Mouse (Mus musculus) bone marrow macrophage, adult 2 months (primary cell): ENCODE results near the gene Etv5. TPM values are rescaled to one million over a fixed set of nuclear protein-coding genes. Genes with fewer than 3 reads are reported as not detected.
"Not testable (repeated sequence)": the region's sequence is repeated elsewhere in the genome, so short reads cannot be mapped to it uniquely, and the experiment has no call there.

ENCODE experiments used
- H3K27ac ChIP-seq: 2 replicates; pipeline ENCODE4 v1.5.1; 2012; ENCODE audit warnings: low read depth, low read length; ENCODE audit not compliant: insufficient read depth
- H3K4me1 ChIP-seq: 2 replicates; pipeline ENCODE4 v1.6.1; 2012; ENCODE audit warnings: low read length; ENCODE audit not compliant: control insufficient read depth, insufficient read depth
- H3K4me3 ChIP-seq: 2 replicates; pipeline ENCODE4 v1.5.1; 2012; ENCODE audit warnings: mild to moderate bottlenecking, low read length, moderate library complexity; ENCODE audit not compliant: insufficient read depth
- CTCF ChIP-seq: IDR thresholded peaks from 2 replicates; pipeline ENCODE4 v1.5.1; 2012; ENCODE audit warnings: low read depth, mild to moderate bottlenecking, low read length, moderate library complexity
- POLR2A ChIP-seq: IDR thresholded peaks from 2 replicates; pipeline ENCODE4 v1.6.1; 2012; ENCODE audit warnings: mild to moderate bottlenecking, low read depth, low read length, borderline replicate concordance
- polyA plus RNA-seq: library from polyadenylated mRNA; stranded (reverse); fragments of >200 nt; gene quantifications from 2 replicates; pipeline ENCODE4 v1.2.4, GENCODE M21; 2012; ENCODE audit not compliant: missing spikeins, insufficient read depth, insufficient read length

The Etv5 gene
- polyA plus RNA-seq, 1 experiment: 19.3 TPM

GRCm38 (mm10) chr16:22379986-22380385 lies 59.5 kb downstream of the Etv5 start:
- Histone ChIP-seq H3K4me1 (0 out of 2 replicates have a peak, but pooled peaks cover 3% of the 10 kb centered on the region), H3K27ac (no peak overlapping the region), H3K4me3 (no peak overlapping the region)
- no peak for TF ChIP-seq POLR2A

DNA sequence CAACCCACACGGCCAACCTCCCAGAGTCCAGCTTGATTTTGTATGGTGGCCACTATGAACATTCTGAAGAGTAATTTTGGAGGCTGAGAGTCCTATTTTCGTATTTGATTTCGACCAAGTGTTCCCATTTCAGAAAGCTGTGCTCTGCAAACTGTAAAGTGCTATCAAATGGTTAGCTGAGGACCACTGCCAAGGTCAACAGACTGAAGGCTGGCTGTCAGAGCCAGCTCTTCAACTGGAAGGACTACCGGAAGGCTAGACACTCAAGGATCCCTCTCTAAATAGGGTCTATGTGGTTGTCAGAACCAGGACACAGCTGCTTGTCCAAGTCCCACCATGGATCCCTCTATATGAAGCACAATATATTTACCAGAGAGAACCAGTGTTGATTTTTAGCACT lies 60.2 kb downstream of the Etv5 start:
- H3K4me1 ChIP-seq: 0 out of 2 replicates have a peak, but pooled peaks cover 3% of the 10 kb centered on the region
- H3K27ac ChIP-seq: no peak overlapping the region
- H3K4me3 ChIP-seq: no peak overlapping the region
- TF ChIP-seq CTCF (no peak), POLR2A (no peak)

DNA sequence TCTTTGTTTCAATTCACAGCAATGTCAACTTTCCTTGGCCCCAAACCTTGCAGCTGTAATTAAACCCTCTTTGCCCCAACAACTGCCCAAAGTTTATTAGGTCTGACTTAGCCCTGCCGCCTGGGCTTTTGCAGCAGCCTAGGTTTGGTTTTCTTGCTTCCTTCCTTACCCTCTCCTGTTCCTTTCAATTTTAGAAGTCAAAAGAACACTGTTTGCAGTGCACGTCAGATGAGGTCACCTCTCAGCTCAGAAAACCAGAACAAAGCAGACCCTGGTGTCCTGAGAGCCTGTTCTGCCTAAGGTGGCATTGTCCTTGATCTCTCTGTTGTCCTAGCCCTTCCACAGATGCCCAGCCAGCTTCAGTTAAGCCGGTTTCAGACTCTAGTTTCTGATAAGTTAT lies 61.8 kb downstream of the Etv5 start:
- Histone ChIP-seq H3K4me3 (no peak overlapping the region), H3K27ac (no peak overlapping the region), H3K4me1 (0 out of 2 replicates have a peak, but pooled peaks cover 3% of the 10 kb centered on the region)
- TF ChIP-seq CTCF: no peak
- no peak for TF ChIP-seq POLR2A

GRCm38 (mm10) chr16:22374898-22375297 lies 64.6 kb downstream of the Etv5 start:
- TF ChIP-seq CTCF (no peak), POLR2A (no peak)
- no peak overlapping the region for H3K27ac ChIP-seq
- H3K4me1 ChIP-seq: 0 out of 2 replicates have a peak, but pooled peaks cover 3% of the 10 kb centered on the region
- H3K4me3 ChIP-seq: no peak overlapping the region

DNA sequence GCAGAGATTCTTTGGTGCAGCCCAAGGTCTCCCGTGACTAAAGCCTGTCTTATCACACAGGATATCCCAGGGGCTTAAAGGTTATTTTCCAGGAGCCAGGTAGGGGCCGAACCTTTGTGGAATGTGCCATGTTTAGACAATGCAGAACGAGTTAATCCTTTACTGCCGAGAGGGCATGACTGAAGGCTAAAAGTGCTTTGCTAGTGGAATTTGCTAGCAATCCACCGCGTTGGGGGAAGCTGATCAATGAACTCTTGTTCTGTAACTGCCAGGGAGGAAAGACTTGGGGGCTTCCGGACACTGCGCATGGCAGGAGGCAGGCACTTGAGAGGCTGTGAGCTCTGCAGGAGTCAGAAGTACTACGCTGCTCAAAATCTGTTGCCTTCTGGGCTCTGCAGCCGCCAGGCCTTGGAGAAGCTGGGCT lies 66.8 kb downstream of the Etv5 start:
- no peak for TF ChIP-seq CTCF
- TF ChIP-seq POLR2A: no peak
- Histone ChIP-seq H3K4me1 (0 out of 2 replicates have a peak, but pooled peaks cover 3% of the 10 kb centered on the region), H3K27ac (no peak overlapping the region), H3K4me3 (no peak overlapping the region)

DNA sequence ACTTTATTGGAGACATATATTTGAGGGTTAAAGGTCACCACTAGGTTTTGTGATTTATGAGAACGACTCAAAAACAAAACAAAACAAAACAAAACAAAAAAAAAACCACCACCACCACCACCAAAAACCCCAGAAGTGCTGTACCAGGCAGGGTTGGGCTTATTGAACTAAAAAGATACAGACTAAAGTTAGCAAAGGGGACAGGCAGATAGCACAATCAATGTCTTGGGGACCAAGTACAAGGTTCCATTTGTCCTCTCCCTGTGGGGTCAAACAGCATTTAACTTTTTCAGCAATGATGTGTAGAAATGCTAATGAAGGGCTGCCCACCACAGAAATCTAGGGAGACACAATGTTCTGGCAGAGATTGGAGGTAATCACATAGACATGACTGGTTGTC lies 67.3 kb downstream of the Etv5 start:
- Histone ChIP-seq H3K4me3 (no peak overlapping the region), H3K27ac (no peak overlapping the region), H3K4me1 (0 out of 2 replicates have a peak, but pooled peaks cover 3% of the 10 kb centered on the region)
- TF ChIP-seq CTCF: no peak
- TF ChIP-seq POLR2A: no peak

GRCm38 (mm10) chr16:22367099-22367498 lies 72.4 kb downstream of the Etv5 start:
- Histone ChIP-seq H3K4me1 (no peaks in the 10 kb centered on the region), H3K4me3 (no peak overlapping the region), H3K27ac (no peak overlapping the region)
- no peak for TF ChIP-seq CTCF
- TF ChIP-seq POLR2A: no peak

GRCm38 (mm10) chr16:22366040-22366439 lies 73.5 kb downstream of the Etv5 start:
- Histone ChIP-seq H3K27ac (no peak overlapping the region), H3K4me3 (no peak overlapping the region), H3K4me1 (no peaks in the 10 kb centered on the region)
- no peak for TF ChIP-seq CTCF
- TF ChIP-seq POLR2A: no peak

GRCm38 (mm10) chr16:22365596-22365995 lies 73.9 kb downstream of the Etv5 start:
- H3K4me1 ChIP-seq: no peaks in the 10 kb centered on the region
- TF ChIP-seq POLR2A (no peak), CTCF (no peak)
- no peak overlapping the region for H3K27ac ChIP-seq
- H3K4me3 ChIP-seq: no peak overlapping the region

- H3K27ac ChIP-seq: peak overlapping the region; percentile 93
- H3K4me3 ChIP-seq: peak overlapping the region; percentile 26
- H3K4me1 ChIP-seq: peaks cover 23% of the 10 kb centered on the region
- TF ChIP-seq CTCF (no peak), POLR2A (no peak)
Measured at GRCm38 (mm10) chr16:22358701-22359354, 80.7 kb downstream of the Etv5 start.

- not testable (repeated sequence) for H3K27ac ChIP-seq, H3K4me3 ChIP-seq
- H3K4me1 ChIP-seq: peaks cover 22% of the 10 kb centered on the region
Measured at GRCm38 (mm10) chr16:22354177-22354576, 85.3 kb downstream of the Etv5 start.
